Mouse (Mus musculus): ENCODE measurements at regions not wholly inside any gene's neighbourhood (a gene's known extent, or its start where the extent isn't known, plus 50 kb on each side); places are given as distances from the start of the nearest gene placed in this dataset.

DNA sequence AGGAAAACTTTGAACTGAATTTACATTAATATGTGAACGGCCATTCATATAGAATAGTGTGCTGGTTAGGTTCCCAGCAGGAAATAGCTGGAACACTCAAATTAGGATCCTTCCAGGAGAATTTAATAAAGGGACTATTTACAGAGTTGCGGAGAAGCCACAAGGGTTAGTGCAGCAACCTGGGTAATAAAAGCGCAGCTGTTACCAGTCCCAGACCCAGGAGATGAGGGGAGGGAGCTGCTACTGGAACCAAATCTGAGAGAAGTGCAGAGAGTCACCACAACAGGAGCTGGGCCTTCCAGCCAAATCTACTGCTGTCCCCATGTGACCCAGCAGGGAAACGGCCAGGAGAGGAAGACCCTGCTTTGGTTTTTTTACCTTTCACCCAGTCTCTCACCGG, 54.6 kb upstream of the Smarca2 start:
- Histone ChIP-seq H3K4me1 (replicated peaks) (no peaks in the 10 kb centered on the region), H3K36me3 (no peaks in the 10 kb centered on the region), H3K4me3 (replicated peaks) (no peak overlapping the region), H3K9ac (no peak overlapping the region), H3K9me3 (no peaks in the 10 kb centered on the region), H3K27me3 (replicated peaks) (no peaks in the 10 kb centered on the region), H3K27ac (no peak overlapping the region), H3K4me2 (replicated peaks) (no peak overlapping the region)
- WGBS, result 42% methylated on average over 5 of the region's 5 CpGs
- ATAC-seq, result no peak
